Mouse (Mus musculus): ENCODE measurements around the gene Irx5. TPM values are rescaled to one million over a fixed set of nuclear protein-coding genes. Genes with fewer than 3 reads are reported as not detected.

Gene Irx5
- polyA plus RNA-seq, 1 experiment from 2014 or later: not detected

DNA sequence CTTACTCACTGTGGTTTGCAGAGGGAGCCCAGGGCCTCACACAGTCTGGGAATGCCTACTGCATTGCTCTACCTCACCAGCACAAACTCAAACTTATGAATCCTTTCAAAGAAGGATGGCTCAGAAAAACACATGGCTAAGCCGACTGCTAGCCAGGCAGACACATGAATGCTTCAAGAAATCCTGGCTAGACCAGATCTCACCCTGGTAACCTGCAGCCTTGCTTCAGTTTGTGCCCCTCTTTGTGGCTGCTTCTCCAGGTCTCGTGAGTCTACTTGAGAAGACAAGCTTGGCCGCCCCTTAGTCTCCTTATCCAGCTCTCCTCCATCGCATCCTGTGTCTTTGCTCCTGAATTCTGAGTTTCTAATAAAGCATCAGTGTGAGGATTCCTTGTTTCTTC, 13.9 kb upstream of the Irx5 start:
- Histone ChIP-seq H3K9me3 (ENCODE audit: control insufficient read depth, low read length) (no peaks in the 10 kb centered on the region), H3K9ac (ENCODE audit: low read depth, low read length) (no peak overlapping the region), H3K4me2 (ENCODE audit: low read depth, low read length) (no peak overlapping the region), H3K27ac (ENCODE audit: low read length) (no peak overlapping the region), H3K27me3 (replicated peaks; ENCODE audit: control insufficient read depth, insufficient read depth, low read length) (no peaks in the 10 kb centered on the region), H3K36me3 (ENCODE audit: control insufficient read depth, insufficient read depth, low read length) (no peaks in the 10 kb centered on the region), H3K4me1 (ENCODE audit: control insufficient read depth, insufficient read depth, low read length) (no peaks in the 10 kb centered on the region), H3K4me3 (ENCODE audit: low read length) (no peak overlapping the region)
- ATAC-seq: no peak
- WGBS: 83% methylated on average over 4 of the region's 4 CpGs

DNA sequence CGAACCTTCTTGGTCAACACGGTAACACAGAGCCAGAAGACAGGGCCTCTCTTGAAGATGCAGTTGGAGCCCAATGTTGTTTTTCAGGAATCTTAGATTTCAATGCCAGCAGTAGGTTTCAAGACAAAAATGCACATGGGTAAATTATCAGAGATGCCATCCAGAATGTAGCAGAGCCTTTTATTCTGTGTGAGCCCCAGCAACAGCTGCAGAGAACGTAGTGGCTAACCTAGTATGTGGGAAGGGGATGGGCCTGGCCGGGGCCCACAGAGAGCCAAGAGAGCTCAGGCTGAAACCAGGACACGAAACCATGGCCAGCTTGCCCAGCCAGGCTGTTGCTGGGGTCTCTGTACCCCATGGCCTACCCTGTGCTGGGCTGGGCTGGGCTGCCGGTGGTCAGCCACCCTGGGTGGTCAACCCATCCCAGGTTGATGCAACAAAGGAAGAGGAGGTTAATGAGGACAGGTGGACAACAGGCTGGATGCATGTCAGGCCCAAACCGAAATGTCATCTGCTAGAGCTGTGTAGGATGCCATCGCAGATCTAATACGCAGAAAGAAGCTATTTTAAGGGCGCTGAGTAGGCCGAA, 7.4 kb upstream of the Irx5 start:
- 77% methylated on average over 11 of the region's 11 CpGs for WGBS
- Histone ChIP-seq H3K9me3 (ENCODE audit: control insufficient read depth, low read length) (no peaks in the 10 kb centered on the region), H3K27me3 (replicated peaks; ENCODE audit: control insufficient read depth, insufficient read depth, low read length) (peaks cover 17% of the 10 kb centered on the region), H3K36me3 (ENCODE audit: control insufficient read depth, insufficient read depth, low read length) (no peaks in the 10 kb centered on the region), H3K27ac (ENCODE audit: low read length) (no peak overlapping the region), H3K4me1 (ENCODE audit: control insufficient read depth, insufficient read depth, low read length) (no peaks in the 10 kb centered on the region), H3K4me3 (ENCODE audit: low read length) (no peak overlapping the region), H3K4me2 (ENCODE audit: low read depth, low read length) (no peak overlapping the region), H3K9ac (ENCODE audit: low read depth, low read length) (no peak overlapping the region)
- no peak for ATAC-seq

DNA sequence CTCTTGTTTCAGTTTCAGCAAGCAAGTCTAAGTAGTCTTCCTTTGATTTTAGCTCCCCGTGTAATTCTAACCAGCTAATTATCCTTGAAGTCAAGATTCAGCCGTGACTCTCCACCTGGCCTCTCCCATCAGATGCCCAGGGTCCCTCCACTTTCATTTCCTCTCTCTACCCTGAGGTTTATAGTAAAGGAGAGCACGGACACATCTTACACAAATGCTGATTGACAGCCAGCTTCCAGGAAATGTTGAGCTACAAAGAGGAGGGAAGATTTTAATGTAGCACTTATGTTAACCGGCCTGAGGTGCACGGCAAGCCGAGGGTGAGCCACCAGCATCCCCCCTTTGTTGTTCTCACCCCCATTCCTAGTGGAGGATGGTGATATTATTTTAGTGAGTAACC, 4.0 kb upstream of the Irx5 start:
- H3K9ac ChIP-seq (ENCODE audit: low read depth, low read length): no peak overlapping the region
- no peaks in the 10 kb centered on the region for H3K36me3 ChIP-seq (ENCODE audit: control insufficient read depth, insufficient read depth, low read length)
- H3K27me3 ChIP-seq (replicated peaks; ENCODE audit: control insufficient read depth, insufficient read depth, low read length): peaks cover 42% of the 10 kb centered on the region
- no peak overlapping the region for H3K27ac ChIP-seq (ENCODE audit: low read length)
- H3K4me2 ChIP-seq (ENCODE audit: low read depth, low read length): no peak overlapping the region
- no peak for ATAC-seq
- H3K9me3 ChIP-seq (ENCODE audit: control insufficient read depth, low read length): no peaks in the 10 kb centered on the region
- H3K4me3 ChIP-seq (ENCODE audit: low read length): no peak overlapping the region
- WGBS: 38% methylated on average over 6 of the region's 6 CpGs
- peaks cover 20% of the 10 kb centered on the region for H3K4me1 ChIP-seq (ENCODE audit: control insufficient read depth, insufficient read depth, low read length)

DNA sequence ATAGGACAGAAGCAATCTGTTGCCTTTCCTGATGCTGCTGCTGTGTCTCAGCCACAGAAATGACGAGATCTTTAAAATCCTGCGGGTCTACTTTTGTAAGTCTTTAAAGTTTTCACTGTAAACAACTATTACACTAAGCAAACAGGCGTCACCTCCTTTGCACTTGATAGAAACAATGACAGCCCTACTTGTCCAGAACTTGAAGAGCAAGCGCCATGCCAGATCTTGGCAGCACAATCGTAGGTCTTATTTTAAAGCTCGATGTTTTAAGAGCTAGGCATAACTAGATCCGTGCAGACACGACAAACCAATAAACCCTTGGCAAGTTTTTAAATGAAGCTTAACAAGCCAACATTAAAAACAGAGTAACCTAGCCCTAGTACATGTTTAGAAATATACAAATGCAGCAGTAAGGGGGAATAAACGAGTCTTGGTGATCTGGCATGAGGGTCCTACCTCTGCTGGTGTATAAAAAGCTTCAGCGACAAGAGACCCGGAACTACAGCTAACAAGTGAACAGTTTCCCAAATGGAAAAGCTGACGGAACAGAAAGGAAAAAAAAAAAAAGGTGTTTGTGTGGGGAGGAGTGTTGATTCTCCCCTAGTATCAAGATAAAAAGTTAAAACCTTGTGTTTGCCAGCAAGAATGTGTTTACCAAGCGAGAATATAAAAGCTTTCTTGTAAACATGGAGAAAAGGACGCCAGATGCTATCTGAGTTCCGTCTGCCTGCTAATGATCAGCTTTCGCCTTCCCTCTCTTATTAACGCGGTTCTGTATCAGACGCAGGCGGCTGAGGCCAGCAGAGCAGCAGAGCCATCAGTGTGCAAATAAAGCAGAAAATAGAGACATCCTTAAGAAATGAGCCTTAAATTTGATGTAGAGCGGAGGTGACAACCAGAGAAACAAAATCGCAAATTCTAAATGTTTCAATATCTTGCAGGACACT, 2.6 kb upstream of the Irx5 start:
- Histone ChIP-seq H3K9ac (ENCODE audit: low read depth, low read length) (no peak overlapping the region), H3K27me3 (replicated peaks; ENCODE audit: control insufficient read depth, insufficient read depth, low read length) (peaks cover 56% of the 10 kb centered on the region), H3K27ac (ENCODE audit: low read length) (no peak overlapping the region)

DNA sequence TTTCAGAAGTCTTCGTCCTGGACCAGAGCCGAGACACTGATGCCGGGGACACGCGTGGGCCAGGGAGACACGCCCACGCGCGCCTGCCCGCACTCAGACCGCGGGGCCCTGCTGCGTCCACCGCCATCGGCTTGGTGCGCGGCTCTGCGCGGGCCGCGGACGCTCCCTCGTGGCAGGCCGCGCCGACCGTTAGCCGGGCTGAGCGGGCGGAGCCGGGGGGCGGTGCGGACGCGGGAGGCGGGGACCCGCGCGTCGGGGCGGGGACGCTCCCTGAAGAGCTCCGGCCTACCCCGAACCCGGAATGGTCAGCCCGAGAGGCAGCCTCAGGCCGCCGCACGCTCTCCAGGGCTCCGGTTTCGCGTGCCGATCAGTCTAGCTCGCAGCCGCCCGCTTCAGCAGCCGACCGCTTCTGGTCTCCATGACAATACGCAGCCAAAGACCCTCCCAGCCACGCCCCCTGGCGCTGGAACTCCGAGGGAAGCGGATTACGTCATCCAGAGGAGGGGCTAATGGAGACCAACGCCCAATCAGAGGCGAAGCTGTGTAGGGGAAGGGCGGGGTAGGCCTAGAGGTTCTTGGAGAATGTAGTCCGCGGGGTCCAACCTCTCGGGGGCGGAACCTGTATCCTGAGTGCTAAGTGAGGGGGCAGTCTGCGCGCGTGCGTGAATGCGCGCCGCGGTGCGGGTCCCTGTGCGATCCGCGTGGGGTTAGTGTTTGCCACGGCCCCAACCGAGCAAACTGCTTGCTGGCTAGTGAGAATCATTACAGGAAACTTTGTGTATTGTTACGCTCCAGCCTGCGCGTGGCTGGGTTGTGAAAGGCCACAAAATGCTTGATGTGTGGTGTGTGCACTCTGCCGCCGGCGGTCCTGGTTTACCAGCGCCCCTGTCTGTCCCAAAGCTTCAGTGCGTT, 1.5 kb upstream of the Irx5 start:
- Histone ChIP-seq H3K27ac (ENCODE audit: low read length) (no peak overlapping the region), H3K4me2 (ENCODE audit: low read depth, low read length) (peak overlapping the region; percentile 94), H3K9me3 (ENCODE audit: control insufficient read depth, low read length) (no peaks in the 10 kb centered on the region), H3K36me3 (ENCODE audit: control insufficient read depth, insufficient read depth, low read length) (no peaks in the 10 kb centered on the region), H3K27me3 (replicated peaks; ENCODE audit: control insufficient read depth, insufficient read depth, low read length) (peaks cover 65% of the 10 kb centered on the region), H3K4me1 (ENCODE audit: control insufficient read depth, insufficient read depth, low read length) (peaks cover 20% of the 10 kb centered on the region), H3K9ac (ENCODE audit: low read depth, low read length) (peak overlapping the region; percentile 53), H3K4me3 (ENCODE audit: low read length) (peak overlapping the region; percentile 70)
- ATAC-seq: peak; percentile 98
- WGBS: under 1% methylated on average over 91 of the region's 93 CpGs

More for the DNA sequence above, 2.6 kb upstream of the Irx5 start:
- Histone ChIP-seq H3K4me3 (ENCODE audit: low read length) (peak overlapping the region; percentile 70), H3K4me2 (ENCODE audit: low read depth, low read length) (peak overlapping the region; percentile 94), H3K36me3 (ENCODE audit: control insufficient read depth, insufficient read depth, low read length) (no peaks in the 10 kb centered on the region), H3K9me3 (ENCODE audit: control insufficient read depth, low read length) (no peaks in the 10 kb centered on the region), H3K4me1 (ENCODE audit: control insufficient read depth, insufficient read depth, low read length) (peaks cover 20% of the 10 kb centered on the region)
- 7% methylated on average over 22 of the region's 22 CpGs for WGBS
- ATAC-seq: no peak

DNA sequence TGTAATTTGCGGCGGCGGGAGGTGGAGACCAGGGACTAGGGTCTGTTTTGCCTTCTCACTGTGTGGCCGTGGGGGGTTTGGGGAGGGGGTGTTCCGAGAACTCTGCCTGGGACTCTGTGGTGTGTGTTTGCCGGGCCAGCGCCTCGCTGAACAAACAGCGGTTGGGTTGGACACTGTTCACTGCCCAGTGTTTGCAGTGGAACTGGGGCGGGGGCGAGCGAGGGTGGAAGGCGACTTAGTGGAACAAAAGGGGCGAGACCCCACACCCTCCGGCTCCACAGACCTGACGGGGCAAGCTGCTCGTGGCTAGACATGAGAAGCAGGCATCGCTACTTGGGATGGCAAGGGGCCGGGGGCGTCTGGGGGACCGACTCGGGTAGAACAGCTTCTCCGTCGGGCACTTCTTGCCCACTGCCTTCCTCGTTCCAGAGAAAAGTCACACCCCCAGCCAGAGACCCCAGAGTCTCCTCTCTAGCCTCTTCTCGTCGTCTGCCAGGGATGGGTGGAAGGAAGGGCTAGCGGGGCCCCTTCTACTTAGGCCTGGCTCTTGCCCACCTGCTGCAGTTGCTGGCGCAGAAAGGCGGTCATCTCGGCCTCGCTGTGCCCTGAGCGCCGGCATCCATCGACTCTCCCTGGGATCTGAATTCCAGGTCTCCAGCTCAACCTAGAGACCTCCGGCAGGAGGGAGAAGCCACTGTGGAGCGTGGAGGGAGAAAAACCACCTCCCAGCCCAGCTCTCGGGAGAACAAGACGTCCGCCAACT, 631 bp upstream of the Irx5 start:
- H3K9me3 ChIP-seq (ENCODE audit: control insufficient read depth, low read length): no peaks in the 10 kb centered on the region
- peak overlapping the region; percentile 70 for H3K4me3 ChIP-seq (ENCODE audit: low read length)
- H3K4me2 ChIP-seq (ENCODE audit: low read depth, low read length): peak overlapping the region; percentile 94
- H3K36me3 ChIP-seq (ENCODE audit: control insufficient read depth, insufficient read depth, low read length): no peaks in the 10 kb centered on the region
- no peak overlapping the region for H3K27ac ChIP-seq (ENCODE audit: low read length)
- H3K9ac ChIP-seq (ENCODE audit: low read depth, low read length): no peak overlapping the region
- no peak; the same call in 1 of the 2 replicates for ATAC-seq
- H3K27me3 ChIP-seq (replicated peaks; ENCODE audit: control insufficient read depth, insufficient read depth, low read length): peaks cover 70% of the 10 kb centered on the region
- H3K4me1 ChIP-seq (ENCODE audit: control insufficient read depth, insufficient read depth, low read length): peaks cover 20% of the 10 kb centered on the region
- WGBS: under 1% methylated on average over 40 of the region's 40 CpGs

DNA sequence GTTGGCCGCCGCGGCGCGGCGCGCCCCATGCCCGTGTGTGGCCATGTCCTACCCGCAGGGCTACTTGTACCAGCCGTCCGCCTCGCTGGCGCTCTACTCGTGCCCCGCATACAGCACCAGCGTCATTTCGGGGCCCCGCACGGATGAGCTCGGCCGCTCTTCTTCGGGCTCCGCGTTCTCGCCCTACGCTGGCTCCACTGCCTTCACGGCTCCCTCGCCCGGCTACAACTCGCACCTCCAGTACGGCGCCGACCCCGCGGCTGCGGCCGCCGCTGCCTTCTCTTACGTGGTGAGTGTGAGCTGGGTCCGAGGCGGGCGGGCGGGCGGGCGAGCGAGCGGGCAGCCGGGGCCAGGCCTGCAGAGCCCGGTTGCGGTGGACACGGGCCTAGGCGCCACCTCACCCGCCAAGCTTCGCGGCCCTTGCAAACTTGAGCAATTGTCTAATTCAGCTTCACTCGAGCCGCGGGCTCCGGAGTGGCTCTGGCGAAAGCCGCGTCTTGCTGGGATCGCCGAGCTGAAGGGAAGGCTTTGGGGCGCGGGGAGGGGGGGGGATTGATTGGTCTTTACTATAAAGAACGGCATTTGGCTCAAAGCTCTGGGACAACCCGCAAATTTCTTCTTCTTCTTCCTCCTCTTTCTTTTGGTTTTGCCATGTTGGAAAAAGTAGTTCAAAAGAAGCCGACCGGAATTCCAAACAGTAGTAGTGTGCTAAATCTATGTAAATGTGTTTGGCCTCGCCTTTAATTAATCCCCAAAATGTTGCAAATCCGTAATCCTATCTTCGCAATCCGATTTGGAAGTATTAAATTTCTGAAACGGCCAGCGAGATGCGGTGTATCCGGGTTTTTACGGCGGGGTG, 945 bp downstream of the Irx5 start:
- Histone ChIP-seq H3K4me3 (ENCODE audit: low read length) (peak overlapping the region; percentile 70), H3K9ac (ENCODE audit: low read depth, low read length) (no peak overlapping the region), H3K27ac (ENCODE audit: low read length) (no peak overlapping the region), H3K36me3 (ENCODE audit: control insufficient read depth, insufficient read depth, low read length) (no peaks in the 10 kb centered on the region), H3K4me2 (ENCODE audit: low read depth, low read length) (peak overlapping the region; percentile 94), H3K9me3 (ENCODE audit: control insufficient read depth, low read length) (no peaks in the 10 kb centered on the region), H3K27me3 (replicated peaks; ENCODE audit: control insufficient read depth, insufficient read depth, low read length) (peaks cover 74% of the 10 kb centered on the region), H3K4me1 (ENCODE audit: control insufficient read depth, insufficient read depth, low read length) (peaks cover 20% of the 10 kb centered on the region)
- ATAC-seq: no peak
- WGBS: under 1% methylated on average over 78 of the region's 80 CpGs

Measured in intestine, embryonic 16.5 days (tissue).